Mouse (Mus musculus): ENCODE measurements around the gene Crip2. TPM values are rescaled to one million over a fixed set of nuclear protein-coding genes. Genes with fewer than 3 reads are reported as not detected.

Gene Crip2
- 191 and 198 TPM in 2 replicates for total RNA-seq (2014; rRNA removed)
- 533 and 584 TPM in 2 replicates for polyA plus RNA-seq (2015; fragmentation: Nextera tagmentation; extraction: Ambion mirVana)

DNA sequence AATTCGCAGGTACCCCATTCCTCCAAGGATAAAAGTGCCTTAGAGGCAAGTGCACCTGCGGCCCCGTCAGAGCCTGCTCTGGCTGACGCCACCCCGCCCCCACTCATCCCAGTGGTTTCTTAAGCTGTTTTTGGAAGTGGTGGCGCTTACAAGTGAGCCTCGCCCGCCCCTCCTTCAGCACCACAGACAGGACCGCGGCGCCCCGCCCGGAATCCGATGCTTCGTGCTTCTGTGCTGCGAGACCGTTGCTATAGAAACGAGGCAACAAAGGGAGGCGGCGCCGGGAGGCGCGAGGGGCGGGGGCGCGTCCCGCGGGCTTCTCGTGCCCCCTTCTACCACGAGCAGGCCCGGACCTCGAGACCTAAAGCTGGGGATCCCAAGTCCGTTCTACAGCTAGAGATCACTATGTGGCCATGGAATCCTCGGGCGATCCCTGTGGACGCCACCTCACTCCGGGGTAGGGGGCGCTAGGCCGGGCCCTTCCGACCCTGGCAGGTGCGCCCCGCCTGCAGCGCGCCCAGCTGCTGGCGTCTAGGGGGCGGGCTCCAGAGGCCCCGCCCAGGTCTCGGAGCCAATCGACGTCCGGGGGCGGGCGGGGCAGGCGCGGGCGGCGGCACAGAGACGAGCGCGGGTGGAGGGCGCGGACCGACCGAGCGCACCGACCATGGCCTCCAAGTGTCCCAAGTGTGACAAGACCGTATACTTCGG, at the start of gene Crip2:
Crip2 (plus strand) TSS at position 329 of the 708 bp plus-strand sequence.
- WGBS, result 3% methylated on average over 68 of the region's 68 CpGs
- peak within 1 kb of the TSS; percentile 61 for H3K4me2 ChIP-seq (ENCODE audit: low read depth)
- DNase-seq, result peak; percentile 96
- peak within 1 kb of the TSS; percentile 92 for H3K27ac ChIP-seq (ENCODE audit: low read depth, low read length)
- no peaks in the 10 kb centered on the region for H3K9me3 ChIP-seq (ENCODE audit: low read length)
- peak within 1 kb of the TSS; percentile 77 for H3K9ac ChIP-seq
- peaks cover 43% of the 10 kb centered on the region for H3K36me3 ChIP-seq (ENCODE audit: insufficient read depth)
- peak within 1 kb of the TSS; percentile 66 for H3K4me3 ChIP-seq (ENCODE audit: low read depth, low read length)
- peaks cover 29% of the 10 kb centered on the region for H3K4me1 ChIP-seq (ENCODE audit: insufficient read depth)
- peak; percentile 53 for TF ChIP-seq CTCF (IDR thresholded peaks at IDR 0.05; ENCODE audit: low read depth)
- H3K27me3 ChIP-seq (ENCODE audit: insufficient read depth, low read length), result no peaks in the 10 kb centered on the region
- peak; percentile 90 for ATAC-seq

DNA sequence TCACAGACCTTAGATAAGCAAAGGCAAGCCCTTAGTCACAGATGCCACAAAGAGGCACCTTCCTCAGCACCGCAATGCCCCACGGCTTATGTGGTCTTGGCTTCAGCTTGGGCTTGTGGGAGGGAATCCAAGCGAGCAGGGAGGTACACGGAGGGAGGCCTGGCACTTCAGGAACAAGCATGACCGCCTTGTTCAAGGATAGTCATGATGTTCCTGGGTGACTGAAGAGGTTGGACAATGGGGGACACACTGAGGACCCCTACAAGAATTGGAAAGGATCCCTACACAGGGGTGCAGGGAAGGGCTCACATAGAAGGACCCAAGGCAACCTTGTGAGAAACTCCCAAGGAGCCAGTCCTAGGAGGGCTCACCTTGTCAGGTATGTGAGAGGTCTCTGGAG, 43.0 kb upstream of the Crip2 start:
- 79% methylated on average over 5 of the region's 5 CpGs for WGBS
- no peak overlapping the region for H3K27ac ChIP-seq (ENCODE audit: low read depth, low read length)

DNA sequence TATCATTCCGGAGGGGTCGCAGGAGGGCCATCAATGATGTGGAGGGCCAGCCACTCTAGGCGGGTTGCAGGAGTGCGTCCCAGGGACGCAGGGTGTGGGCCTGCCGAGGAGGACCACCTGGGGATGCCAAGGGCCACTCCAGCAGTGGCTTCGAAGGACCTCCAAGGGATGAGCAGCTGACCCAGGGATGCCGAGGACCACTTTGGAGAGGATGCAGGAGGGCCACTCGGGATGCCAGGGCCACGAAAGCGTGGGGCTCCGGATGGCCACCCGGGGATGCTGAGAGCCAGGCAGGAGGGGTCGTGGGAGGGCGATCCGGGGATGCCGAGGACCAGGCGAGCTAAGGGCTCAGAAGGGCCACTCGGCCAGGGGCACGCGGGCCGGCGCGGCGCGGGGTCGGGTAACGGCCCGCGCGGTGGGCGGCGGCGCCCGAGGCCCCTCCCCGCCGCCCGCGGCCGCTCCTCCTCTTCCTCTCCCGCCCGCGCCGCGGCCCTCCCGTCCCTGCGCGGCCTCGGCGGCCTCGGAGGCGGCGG, 42.2 kb upstream of the Crip2 start, which contains the start of gene Mta1:
Mta1 (plus strand) TSS at position 530 of the 533 bp plus-strand sequence.
- DNase-seq (peak; percentile 67), ATAC-seq (peak; percentile 68)
- peak within 1 kb of the TSS; percentile 98 for H3K9ac ChIP-seq
- peak within 1 kb of the TSS; percentile 99 for H3K4me3 ChIP-seq (ENCODE audit: low read depth, low read length)
- no peaks in the 10 kb centered on the region for H3K9me3 ChIP-seq (ENCODE audit: low read length)
- H3K36me3 ChIP-seq (ENCODE audit: insufficient read depth), result no peaks in the 10 kb centered on the region
- H3K27ac ChIP-seq (ENCODE audit: low read depth, low read length), result peak within 1 kb of the TSS; percentile 92
- WGBS, result under 1% methylated on average over 35 of the region's 53 CpGs
- no peak for TF ChIP-seq CTCF (IDR thresholded peaks at IDR 0.05; ENCODE audit: low read depth)
- peak within 1 kb of the TSS; percentile 88 for H3K4me2 ChIP-seq (ENCODE audit: low read depth)
- no peaks in the 10 kb centered on the region for H3K27me3 ChIP-seq (ENCODE audit: insufficient read depth, low read length)
- H3K4me1 ChIP-seq (ENCODE audit: insufficient read depth), result peaks cover 17% of the 10 kb centered on the region

More for the DNA sequence above, 43.0 kb upstream of the Crip2 start:
- ATAC-seq (no peak), DNase-seq (no peak)
- Histone ChIP-seq H3K4me2 (ENCODE audit: low read depth) (peak overlapping the region; percentile 88), H3K9me3 (ENCODE audit: low read length) (no peaks in the 10 kb centered on the region), H3K4me1 (ENCODE audit: insufficient read depth) (peaks cover 17% of the 10 kb centered on the region), H3K4me3 (ENCODE audit: low read depth, low read length) (peak overlapping the region; percentile 99), H3K9ac (peak overlapping the region; percentile 98), H3K27me3 (ENCODE audit: insufficient read depth, low read length) (no peaks in the 10 kb centered on the region), H3K36me3 (ENCODE audit: insufficient read depth) (no peaks in the 10 kb centered on the region)
- no peak for TF ChIP-seq CTCF (IDR thresholded peaks at IDR 0.05; ENCODE audit: low read depth)

DNA sequence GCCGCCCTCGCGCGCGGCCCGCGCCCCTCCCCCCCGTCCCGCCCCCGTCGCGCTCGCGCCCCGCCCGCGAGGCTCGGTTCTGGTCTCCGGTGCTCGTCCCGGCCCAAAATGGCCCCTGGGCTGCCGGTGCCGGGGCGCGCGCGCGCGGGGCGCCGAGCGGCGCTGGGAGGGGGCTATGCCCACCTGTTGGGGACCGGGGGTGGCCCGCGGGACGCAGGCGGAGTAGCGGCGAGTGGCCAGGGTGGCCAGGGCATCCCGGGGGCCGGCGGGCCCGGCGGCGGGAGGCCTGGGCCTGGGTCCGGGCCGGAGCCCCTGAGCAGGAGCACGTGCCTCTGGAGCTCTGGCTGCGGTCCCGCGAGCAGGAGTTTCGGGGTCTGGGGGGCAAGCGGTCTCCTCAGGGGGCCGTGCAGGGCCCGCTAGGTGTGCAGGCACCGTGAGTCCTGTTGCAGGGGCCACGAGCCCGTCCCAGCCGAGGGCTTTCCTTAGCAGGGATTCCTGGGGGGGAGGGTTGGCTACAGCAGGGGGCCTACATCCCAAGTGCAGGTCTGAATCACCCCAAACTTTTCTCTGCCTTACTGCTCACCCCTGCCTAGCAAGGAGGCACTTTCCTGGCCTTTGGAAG, 41.4 kb upstream of the Crip2 start:
- H3K4me3 ChIP-seq (ENCODE audit: low read depth, low read length), result peak overlapping the region; percentile 99
- H3K9ac ChIP-seq, result peak overlapping the region; percentile 98
- H3K9me3 ChIP-seq (ENCODE audit: low read length), result no peaks in the 10 kb centered on the region
- DNase-seq, result peak; percentile 34
- 8% methylated on average over 44 of the region's 60 CpGs for WGBS
- H3K27ac ChIP-seq (ENCODE audit: low read depth, low read length), result peak overlapping the region; percentile 92
- H3K36me3 ChIP-seq (ENCODE audit: insufficient read depth), result no peaks in the 10 kb centered on the region
- H3K4me1 ChIP-seq (ENCODE audit: insufficient read depth), result peaks cover 17% of the 10 kb centered on the region
- no peak for TF ChIP-seq CTCF (IDR thresholded peaks at IDR 0.05; ENCODE audit: low read depth)
- H3K27me3 ChIP-seq (ENCODE audit: insufficient read depth, low read length), result no peaks in the 10 kb centered on the region
- peak overlapping the region; percentile 88 for H3K4me2 ChIP-seq (ENCODE audit: low read depth)
- ATAC-seq, result peak; percentile 10

DNA sequence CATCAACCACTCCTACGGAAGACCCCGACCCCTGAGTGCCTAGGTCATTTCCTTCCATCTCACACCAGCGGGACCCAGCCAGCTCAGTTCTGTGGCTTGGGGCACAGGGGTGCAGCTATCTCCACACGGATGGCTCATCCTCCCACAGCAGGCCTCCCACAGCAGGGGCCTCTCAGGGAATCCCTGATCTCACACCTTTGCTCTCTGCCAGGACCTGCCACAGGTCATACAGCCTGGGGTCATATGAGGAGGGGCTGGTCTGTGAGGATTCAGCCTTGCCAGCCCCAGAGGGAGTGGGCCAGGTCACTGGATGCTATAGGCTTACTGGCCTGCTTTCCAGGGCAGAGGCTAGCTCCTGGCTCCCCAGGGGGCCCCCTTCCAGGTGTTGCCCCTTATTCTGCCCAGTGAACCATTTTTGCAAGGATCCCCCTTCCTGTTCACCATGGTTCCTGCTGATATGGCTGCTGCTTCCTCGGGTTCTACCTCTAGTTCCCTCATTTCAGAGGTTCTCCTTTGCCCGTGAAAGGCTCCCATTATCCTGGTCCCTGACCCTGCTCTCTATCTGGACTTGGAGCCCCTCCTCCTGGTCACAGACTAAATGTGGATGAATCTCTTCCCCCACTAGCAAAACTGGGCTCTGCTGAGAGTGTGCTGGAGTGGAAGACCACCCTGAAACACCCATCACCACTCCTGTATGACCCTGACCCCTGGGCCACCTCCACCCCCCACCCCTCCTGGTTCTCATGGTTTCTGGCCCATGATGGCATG, 40.4 kb upstream of the Crip2 start:
- peaks cover 17% of the 10 kb centered on the region for H3K4me1 ChIP-seq (ENCODE audit: insufficient read depth)
- ATAC-seq, result no peak
- peak overlapping the region; percentile 88 for H3K4me2 ChIP-seq (ENCODE audit: low read depth)
- peak overlapping the region; percentile 99; the same call in 1 of the 2 replicates for H3K4me3 ChIP-seq (ENCODE audit: low read depth, low read length)
- no peak for TF ChIP-seq CTCF (IDR thresholded peaks at IDR 0.05; ENCODE audit: low read depth)
- no peaks in the 10 kb centered on the region for H3K27me3 ChIP-seq (ENCODE audit: insufficient read depth, low read length)
- peak overlapping the region; percentile 98 for H3K9ac ChIP-seq
- peak overlapping the region; percentile 92; the same call in 1 of the 2 replicates for H3K27ac ChIP-seq (ENCODE audit: low read depth, low read length)
- no peaks in the 10 kb centered on the region for H3K36me3 ChIP-seq (ENCODE audit: insufficient read depth)
- no peaks in the 10 kb centered on the region for H3K9me3 ChIP-seq (ENCODE audit: low read length)
- 32% methylated on average over 6 of the region's 6 CpGs for WGBS
- no peak for DNase-seq

DNA sequence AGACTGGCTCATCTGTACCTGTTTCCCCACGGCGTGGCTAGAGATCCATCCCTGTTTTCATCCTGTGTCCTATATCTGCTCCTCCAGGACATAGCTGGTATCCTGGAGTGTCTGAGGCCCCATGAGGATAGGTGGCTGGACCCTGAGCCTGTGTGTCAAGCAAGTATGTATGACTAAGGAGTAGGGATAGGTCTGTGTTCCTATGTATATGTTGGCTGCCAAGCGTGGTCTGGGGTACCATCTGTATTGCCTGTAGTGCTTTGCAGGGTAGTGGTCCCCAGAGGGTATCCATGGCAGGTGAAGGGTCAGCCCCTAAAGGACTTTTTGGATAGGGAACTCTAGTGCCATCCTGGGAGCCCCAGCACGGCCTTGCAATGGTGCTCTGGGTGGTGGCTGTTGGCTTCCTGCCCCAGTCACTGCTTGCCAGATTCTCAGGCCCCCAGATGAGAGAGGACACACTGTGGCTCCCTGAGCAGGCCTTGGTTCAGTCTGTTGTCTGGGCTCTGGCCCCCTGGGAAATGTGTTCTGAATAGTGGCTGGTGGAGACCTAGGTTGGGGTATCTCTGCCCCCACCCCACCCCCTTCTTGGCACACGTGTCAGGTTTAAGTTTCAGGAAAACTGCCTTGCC, 39.5 kb upstream of the Crip2 start:
- no peak for DNase-seq
- no peak for TF ChIP-seq CTCF (IDR thresholded peaks at IDR 0.05; ENCODE audit: low read depth)
- Histone ChIP-seq H3K4me3 (ENCODE audit: low read depth, low read length) (no peak overlapping the region), H3K9me3 (ENCODE audit: low read length) (no peaks in the 10 kb centered on the region), H3K36me3 (ENCODE audit: insufficient read depth) (no peaks in the 10 kb centered on the region), H3K27ac (ENCODE audit: low read depth, low read length) (no peak overlapping the region), H3K4me1 (ENCODE audit: insufficient read depth) (peaks cover 17% of the 10 kb centered on the region), H3K9ac (0 out of 2 replicates have a peak overlapping the region, but pooled peaks have one; percentile 10), H3K27me3 (ENCODE audit: insufficient read depth, low read length) (no peaks in the 10 kb centered on the region), H3K4me2 (ENCODE audit: low read depth) (no peak overlapping the region)
- ATAC-seq, result no peak
- WGBS, result 78% methylated on average over 5 of the region's 5 CpGs
